Mouse (Mus musculus): ENCODE data around the gene Eif3k. TPM values are rescaled to one million over a fixed set of nuclear protein-coding genes. Genes with fewer than 3 reads are reported as not detected.
A peak's percentile ranks its signal among the peaks of the same experiment; 100 is the strongest.

The Eif3k gene
- polyA plus RNA-seq, 1 experiment = 17.8 TPM

DNA sequence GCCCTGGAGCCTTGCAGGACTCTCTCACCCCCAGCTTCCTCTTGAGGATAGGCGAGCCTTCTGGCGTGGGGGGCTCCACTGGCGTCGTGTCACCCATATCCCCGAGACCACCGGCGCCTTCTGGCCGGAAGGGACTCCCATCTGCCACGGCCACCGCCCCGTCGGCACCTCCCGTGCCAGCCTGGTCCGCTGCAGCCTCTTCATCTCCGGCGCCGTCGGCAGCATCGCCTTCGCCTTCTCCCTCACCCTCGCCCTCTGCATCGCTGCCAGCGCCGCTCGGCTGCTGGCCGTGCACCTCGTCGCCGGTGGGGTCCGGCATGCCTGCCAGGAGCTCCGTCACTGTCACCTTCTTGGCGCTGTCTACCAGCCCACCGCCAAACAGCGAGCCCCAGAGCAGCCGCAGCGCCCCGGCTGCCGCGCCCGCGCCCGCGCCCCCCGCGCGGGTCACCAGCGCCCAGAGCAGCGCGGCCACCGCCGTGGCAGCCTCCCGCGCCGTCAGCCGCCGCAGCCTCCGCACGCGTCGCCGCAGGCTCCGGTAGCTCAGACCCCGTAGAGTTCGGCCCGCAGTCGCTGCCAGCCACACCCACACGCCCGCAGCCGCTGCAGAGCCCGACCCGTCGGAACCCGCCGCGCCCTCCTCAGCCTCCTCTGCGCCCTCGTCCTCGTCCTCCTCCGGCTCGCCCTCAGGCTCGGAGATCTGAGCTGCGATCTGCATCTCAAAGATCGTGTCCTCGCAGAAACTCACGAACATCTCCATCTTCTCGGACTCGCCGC is 38.0 kb upstream of the Eif3k start:
- peaks cover 18% of the 10 kb centered on the region for H3K9me3 ChIP-seq (ENCODE audit: control insufficient read depth, low read length)
- no peak for TF ChIP-seq TAL1 (IDR thresholded peaks at IDR 0.05; ENCODE audit: low read length)
- no peak for TF ChIP-seq GATA1 (IDR thresholded peaks at IDR 0.05; ENCODE audit: low read length)
- peak overlapping the region; percentile 34 for H3K4me3 ChIP-seq (replicated peaks)
- peaks cover 51% of the 10 kb centered on the region for H3K27me3 ChIP-seq (ENCODE audit: control insufficient read depth)
- H3K36me3 ChIP-seq (ENCODE audit: control insufficient read depth) = no peaks in the 10 kb centered on the region
- H3K4me1 ChIP-seq (ENCODE audit: control insufficient read depth) = peaks cover 16% of the 10 kb centered on the region

DNA sequence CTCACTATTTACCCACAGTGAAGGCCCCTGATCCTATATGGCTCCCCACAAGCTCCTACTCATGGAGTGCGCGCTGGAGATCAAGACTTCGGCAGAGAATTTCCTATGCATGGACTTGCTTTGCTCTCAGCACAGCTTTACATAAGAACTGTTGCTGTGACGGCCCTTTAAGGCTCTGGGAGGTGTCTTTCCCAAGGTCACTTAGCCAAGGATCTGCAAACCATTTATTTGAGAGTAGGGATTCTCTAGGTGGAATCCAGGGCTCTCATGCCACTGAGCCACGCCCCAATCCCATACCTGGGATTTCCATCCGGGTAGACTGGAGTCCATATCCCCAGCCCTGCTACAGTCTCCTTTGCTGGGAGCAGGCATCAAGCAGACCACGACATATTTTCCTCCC is 35.6 kb upstream of the Eif3k start:
- H3K4me1 ChIP-seq (ENCODE audit: control insufficient read depth) = peaks cover 16% of the 10 kb centered on the region
- H3K36me3 ChIP-seq (ENCODE audit: control insufficient read depth) = no peaks in the 10 kb centered on the region
- H3K9me3 ChIP-seq (ENCODE audit: control insufficient read depth, low read length) = peaks cover 23% of the 10 kb centered on the region
- no peak overlapping the region for H3K4me3 ChIP-seq (replicated peaks)
- H3K27me3 ChIP-seq (ENCODE audit: control insufficient read depth) = peaks cover 51% of the 10 kb centered on the region
- TF ChIP-seq TAL1 (IDR thresholded peaks at IDR 0.05; ENCODE audit: low read length) (no peak), GATA1 (IDR thresholded peaks at IDR 0.05; ENCODE audit: low read length) (no peak)

DNA sequence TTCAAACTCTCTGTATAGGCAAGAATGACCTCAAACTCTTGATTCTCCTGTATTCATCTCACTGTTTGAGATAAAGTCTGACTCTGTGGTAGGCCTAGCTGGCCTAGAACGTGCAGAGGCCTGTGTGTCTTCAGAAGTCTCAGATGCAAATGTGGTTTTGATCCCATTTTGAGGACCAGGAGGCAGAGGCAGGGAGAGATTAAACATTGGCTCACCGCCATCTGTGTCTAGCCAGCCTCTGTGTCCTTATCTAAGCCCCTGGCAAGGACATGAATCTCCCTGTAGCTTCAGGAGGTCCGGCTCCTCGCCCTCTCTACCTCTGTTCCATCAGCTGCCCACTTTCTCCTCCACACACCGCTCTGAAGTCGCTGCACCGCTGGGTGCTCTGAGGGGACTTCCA is 34.8 kb upstream of the Eif3k start:
- no peak for TF ChIP-seq TAL1 (IDR thresholded peaks at IDR 0.05; ENCODE audit: low read length)
- no peak for TF ChIP-seq GATA1 (IDR thresholded peaks at IDR 0.05; ENCODE audit: low read length)
- H3K4me1 ChIP-seq (ENCODE audit: control insufficient read depth) = peaks cover 16% of the 10 kb centered on the region
- no peak overlapping the region for H3K4me3 ChIP-seq (replicated peaks)
- H3K27me3 ChIP-seq (ENCODE audit: control insufficient read depth) = peaks cover 50% of the 10 kb centered on the region
- no peaks in the 10 kb centered on the region for H3K36me3 ChIP-seq (ENCODE audit: control insufficient read depth)
- H3K9me3 ChIP-seq (ENCODE audit: control insufficient read depth, low read length) = peaks cover 23% of the 10 kb centered on the region

DNA sequence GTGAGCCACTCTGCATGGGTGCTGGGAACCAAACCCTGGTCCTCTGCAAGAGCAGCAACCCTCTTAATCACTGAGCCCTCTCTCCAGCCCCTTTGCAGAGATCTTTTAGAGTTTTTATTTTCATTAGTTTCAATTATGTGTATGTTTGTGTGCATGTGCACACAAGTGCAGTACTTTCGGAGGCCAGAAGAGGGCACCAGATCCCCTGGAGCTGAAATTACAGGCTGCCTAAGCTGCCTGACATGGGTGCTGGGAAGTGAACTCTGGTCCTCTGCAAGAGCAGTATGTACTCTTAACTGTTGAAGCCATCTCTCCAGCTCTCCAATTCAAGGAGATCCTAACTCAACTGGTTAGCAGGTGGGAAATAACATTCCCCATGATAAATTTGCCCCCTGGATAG is 33.3 kb upstream of the Eif3k start:
- peaks cover 15% of the 10 kb centered on the region for H3K4me1 ChIP-seq (ENCODE audit: control insufficient read depth)
- peaks cover 22% of the 10 kb centered on the region for H3K9me3 ChIP-seq (ENCODE audit: control insufficient read depth, low read length)
- TF ChIP-seq TAL1 (IDR thresholded peaks at IDR 0.05; ENCODE audit: low read length) (no peak), GATA1 (IDR thresholded peaks at IDR 0.05; ENCODE audit: low read length) (no peak)
- no peaks in the 10 kb centered on the region for H3K36me3 ChIP-seq (ENCODE audit: control insufficient read depth)
- no peak overlapping the region for H3K4me3 ChIP-seq (replicated peaks)
- peaks cover 36% of the 10 kb centered on the region for H3K27me3 ChIP-seq (ENCODE audit: control insufficient read depth)

GRCm38 (mm10) chr7:29008714-29009113 is 27.1 kb upstream of the Eif3k start:
- TF ChIP-seq GATA1 (IDR thresholded peaks at IDR 0.05; ENCODE audit: low read length) (no peak), TAL1 (IDR thresholded peaks at IDR 0.05; ENCODE audit: low read length) (no peak)
- Histone ChIP-seq H3K4me3 (replicated peaks) (no peak overlapping the region), H3K36me3 (ENCODE audit: control insufficient read depth) (no peaks in the 10 kb centered on the region), H3K9me3 (ENCODE audit: control insufficient read depth, low read length) (peaks cover 3% of the 10 kb centered on the region; the same call in 1 of the 2 replicates), H3K27me3 (ENCODE audit: control insufficient read depth) (peaks cover 3% of the 10 kb centered on the region; the same call in 1 of the 2 replicates), H3K4me1 (ENCODE audit: control insufficient read depth) (peaks cover 18% of the 10 kb centered on the region)

GRCm38 (mm10) chr7:29008171-29008570 is 26.5 kb upstream of the Eif3k start:
- Histone ChIP-seq H3K4me3 (replicated peaks) (no peak overlapping the region), H3K27me3 (ENCODE audit: control insufficient read depth) (peaks cover 3% of the 10 kb centered on the region; the same call in 1 of the 2 replicates), H3K36me3 (ENCODE audit: control insufficient read depth) (no peaks in the 10 kb centered on the region), H3K4me1 (ENCODE audit: control insufficient read depth) (peaks cover 20% of the 10 kb centered on the region), H3K9me3 (ENCODE audit: control insufficient read depth, low read length) (no peaks in the 10 kb centered on the region)
- TF ChIP-seq TAL1 (IDR thresholded peaks at IDR 0.05; ENCODE audit: low read length) (no peak), GATA1 (IDR thresholded peaks at IDR 0.05; ENCODE audit: low read length) (no peak)

- TF ChIP-seq GATA1 (IDR thresholded peaks at IDR 0.05; ENCODE audit: low read length) = no peak
- TF ChIP-seq TAL1 (IDR thresholded peaks at IDR 0.05; ENCODE audit: low read length) = no peak
- Histone ChIP-seq H3K9me3 (ENCODE audit: control insufficient read depth, low read length) (no peaks in the 10 kb centered on the region), H3K36me3 (ENCODE audit: control insufficient read depth) (no peaks in the 10 kb centered on the region), H3K27me3 (ENCODE audit: control insufficient read depth) (peaks cover 3% of the 10 kb centered on the region; the same call in 1 of the 2 replicates), H3K4me1 (ENCODE audit: control insufficient read depth) (peaks cover 24% of the 10 kb centered on the region), H3K4me3 (replicated peaks) (no peak overlapping the region)
Measured at GRCm38 (mm10) chr7:29007224-29008101, 25.8 kb upstream of the Eif3k start.

- no peak for TF ChIP-seq TAL1 (IDR thresholded peaks at IDR 0.05; ENCODE audit: low read length)
- no peak for TF ChIP-seq GATA1 (IDR thresholded peaks at IDR 0.05; ENCODE audit: low read length)
- peaks cover 9% of the 10 kb centered on the region for H3K27me3 ChIP-seq (ENCODE audit: control insufficient read depth)
- peak overlapping the region; percentile 60 for H3K4me3 ChIP-seq (replicated peaks)
- H3K36me3 ChIP-seq (ENCODE audit: control insufficient read depth) = no peaks in the 10 kb centered on the region; the same call in 1 of the 2 replicates
- H3K4me1 ChIP-seq (ENCODE audit: control insufficient read depth) = peaks cover 30% of the 10 kb centered on the region
- 0 out of 2 replicates have a peak, but pooled peaks cover 2% of the 10 kb centered on the region for H3K9me3 ChIP-seq (ENCODE audit: control insufficient read depth, low read length)
Measured at GRCm38 (mm10) chr7:29000651-29001605, 19.3 kb upstream of the Eif3k start.
